Mouse (Mus musculus) mature B cell (primary cell): ENCODE results near the gene Vamp8.

Source experiments
- in situ Hi-C: fragments of 300-500 bp; cut with MboI; formaldehyde crosslinking; loops from 2 replicates; pipeline ENCODE4 v1.14.3; 2019

The Vamp8 gene

DNA sequence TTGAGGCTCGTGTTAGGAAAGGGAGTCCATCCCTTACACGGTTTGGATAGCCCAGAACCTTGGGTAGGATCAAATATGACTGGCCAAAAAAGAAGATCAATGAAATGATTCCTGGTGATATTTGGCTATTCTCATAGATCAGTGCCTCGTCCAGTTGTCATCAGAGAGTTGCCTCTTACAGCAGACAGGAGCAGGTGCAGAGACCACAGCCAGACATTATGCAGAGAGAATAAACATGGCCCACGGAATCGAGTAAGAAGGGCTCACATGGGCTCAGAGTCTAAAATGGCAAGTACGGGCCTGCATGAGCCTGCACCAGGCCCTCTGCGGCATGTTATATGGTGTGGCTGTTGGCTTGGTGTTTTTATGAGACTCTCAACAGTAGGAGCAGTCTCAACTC, 14.9 kb upstream of the Vamp8 start:
- in situ Hi-C loops, result no loop called here

DNA sequence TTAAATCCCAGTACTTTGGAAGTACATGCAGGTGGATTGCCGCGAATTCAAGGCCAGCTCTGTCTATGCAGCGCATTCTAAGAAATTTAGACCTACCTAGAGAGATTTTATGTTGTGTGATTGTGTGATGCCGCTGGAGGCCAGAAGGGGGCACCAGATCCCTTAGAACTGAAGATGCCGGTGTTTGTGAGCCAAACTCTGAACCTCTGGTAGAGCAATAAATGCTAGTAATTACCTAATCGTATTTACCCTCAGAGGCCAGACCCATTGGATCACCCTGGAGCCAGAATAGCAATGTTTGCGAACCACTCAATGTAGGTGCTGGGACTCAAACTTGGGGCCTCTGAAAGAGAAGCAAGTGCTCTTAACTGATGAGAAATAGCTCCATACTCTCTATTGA, 11.4 kb upstream of the Vamp8 start:
- in situ Hi-C loops, result no loop called here

DNA sequence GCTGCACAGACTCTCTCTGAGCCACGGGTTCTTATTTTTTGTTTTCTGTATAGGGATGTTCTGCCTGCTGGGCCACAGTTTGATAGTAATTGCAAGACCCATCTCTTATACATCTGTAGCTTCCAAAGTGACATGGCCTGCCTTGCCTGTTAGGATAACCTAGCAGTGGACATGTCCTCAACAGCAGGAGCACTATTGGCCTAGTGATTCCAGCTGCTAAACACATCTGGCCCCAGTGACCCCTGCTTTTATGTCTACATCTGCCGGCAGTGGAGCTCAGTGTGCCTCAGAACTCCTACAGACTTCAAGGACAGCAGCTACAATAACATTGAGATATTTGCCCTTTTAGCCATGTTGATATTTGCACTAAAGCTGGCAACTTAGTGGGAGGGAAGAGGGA, 9.5 kb upstream of the Vamp8 start:
- in situ Hi-C loops, result no loop called here

DNA sequence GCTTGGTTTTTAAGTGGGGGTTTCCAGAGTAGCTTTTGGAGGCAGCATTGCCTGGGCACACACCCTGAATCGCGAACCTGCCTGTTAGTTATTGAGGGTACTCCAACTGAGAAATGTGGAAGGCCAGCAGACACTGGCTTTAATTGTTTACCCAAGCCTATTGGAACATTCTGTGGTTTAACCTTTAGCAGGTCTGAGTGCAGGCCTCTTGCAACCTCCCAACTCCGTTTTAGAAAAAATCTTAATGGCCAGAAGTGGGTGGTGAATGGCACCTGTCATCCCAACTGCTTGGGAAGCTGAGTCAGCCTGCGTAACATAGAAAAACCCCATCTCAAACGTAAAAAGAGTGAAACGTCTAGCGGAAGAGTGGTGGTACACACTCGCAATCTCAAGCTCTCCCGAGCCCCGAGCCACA, 6.3 kb upstream of the Vamp8 start:
- in situ Hi-C loops, result no loop called here

DNA sequence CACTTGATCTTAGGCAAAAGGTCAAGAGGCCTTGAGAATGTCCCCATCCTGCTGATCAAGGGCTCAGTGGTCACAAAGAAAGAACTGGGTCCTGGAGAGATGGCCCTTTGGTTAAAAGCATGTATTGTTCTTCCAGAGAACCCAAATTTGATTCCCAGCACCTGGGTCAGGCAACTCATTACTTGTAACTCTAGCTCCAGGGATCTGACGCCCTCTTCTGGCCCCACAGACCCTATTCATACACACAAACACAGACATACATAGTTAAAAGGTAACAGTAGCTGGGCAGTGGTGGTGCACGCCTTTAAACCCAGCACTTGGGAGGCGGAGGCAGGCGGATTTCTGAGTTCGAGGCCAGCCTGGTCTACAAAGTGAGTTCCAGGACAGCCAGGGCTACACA, 1.8 kb upstream of the Vamp8 start:
- in situ Hi-C loops, result no loop called here

DNA sequence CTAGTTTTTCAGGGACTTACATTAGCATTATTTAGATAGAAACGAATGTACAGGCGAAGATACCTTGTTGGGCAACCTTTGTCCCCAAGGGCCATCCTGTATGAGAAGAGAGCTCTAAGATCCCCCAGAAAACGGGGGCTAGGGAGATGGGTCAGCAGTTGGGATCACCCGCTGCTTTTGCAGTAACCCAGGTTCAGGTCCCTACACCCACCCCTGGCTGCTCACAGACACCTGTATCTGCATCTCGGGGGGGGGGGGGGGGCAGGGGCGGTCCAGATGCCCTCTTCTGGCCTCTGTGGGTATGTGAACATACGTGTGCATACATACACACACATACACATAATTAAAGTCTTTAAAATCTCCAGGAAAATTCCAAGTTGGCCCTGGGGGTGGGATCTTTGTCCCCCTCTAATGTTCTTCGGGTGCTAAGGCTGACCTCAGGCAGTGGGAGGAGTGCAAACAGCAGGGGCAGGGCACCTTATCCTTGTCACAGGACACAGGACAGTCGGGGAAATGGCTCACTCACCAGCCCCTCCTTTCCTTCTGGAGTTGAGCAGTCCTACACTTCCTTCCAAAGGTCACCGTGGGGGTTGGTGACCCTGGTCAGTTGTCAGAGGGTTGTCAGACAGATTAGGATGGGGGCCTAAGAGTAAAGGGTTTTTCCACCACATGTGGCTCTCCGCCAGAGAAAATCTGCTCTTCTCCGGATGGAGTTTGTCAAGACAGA, 455 bp upstream of the Vamp8 start:
- in situ Hi-C loops, result no loop called here

DNA sequence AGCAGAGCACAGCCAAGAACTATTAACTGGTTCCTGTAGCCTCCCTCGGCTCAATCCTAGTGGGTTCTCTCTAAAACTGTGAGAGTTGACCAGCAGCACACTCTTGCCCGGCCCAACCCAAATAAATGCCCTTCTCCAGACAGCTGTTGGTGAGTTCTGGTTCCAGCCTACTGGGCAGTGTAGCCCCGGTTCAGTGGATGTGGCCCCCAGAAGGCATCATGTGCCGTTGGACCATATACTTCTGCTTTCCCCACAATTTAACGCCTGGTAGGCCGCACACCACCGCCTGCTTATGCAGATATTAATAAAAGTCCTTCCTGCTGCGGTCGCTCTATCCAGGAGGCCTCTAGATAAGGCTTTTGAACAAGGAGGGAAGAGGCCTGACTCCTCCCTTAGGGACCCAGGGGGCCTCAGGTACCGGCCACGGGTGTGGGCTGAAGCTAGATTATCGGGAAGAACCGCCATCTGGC, 997 bp downstream of the Vamp8 start:
- in situ Hi-C loops, result no loop called here

DNA sequence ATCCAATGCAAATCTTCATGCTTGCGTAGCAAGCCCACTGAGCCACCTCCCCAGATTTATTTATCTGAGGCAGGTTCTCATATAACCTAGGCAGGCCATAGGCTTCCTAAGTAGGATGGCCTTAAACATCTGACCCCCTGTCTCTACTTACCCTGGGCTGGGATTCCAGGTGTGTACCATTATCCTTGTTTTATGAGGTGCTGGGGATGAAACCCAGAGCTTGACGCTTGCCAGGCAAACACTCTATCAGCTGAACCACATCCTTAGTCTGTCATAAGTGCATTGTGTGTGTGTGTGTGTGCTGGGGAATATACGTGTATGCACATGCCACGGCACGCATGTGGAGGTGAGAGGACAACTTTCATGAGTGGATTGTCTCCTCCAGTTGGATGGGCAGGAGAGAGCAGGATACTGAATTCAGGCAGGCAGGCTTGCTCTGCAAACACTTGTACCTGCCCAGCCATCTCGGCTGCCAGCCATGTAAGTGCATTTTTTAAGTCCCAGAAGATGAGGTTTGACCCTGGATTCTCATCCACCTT, 1.6 kb downstream of the Vamp8 start:
- in situ Hi-C loops, result no loop called here

DNA sequence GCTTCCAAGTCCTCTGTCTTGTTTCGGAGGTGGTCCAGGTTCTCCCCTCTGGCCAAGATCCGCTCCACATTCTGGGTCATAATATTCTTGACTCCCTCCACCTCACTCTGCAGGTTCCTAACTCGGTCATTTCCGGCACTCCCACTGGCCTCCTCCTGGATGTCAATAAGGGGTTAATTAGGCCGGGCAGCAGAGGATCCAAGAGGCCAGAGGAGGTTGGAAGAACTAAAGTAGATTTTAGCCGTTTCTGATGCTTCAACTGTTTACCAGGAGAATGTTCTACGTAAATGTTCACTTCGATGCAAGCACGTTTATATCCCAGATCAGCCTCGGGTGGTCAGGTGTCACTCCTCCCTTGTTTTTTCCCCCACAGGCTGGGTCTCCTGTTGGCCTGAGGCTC, 2.2 kb downstream of the Vamp8 start:
- in situ Hi-C loops, result no loop called here

DNA sequence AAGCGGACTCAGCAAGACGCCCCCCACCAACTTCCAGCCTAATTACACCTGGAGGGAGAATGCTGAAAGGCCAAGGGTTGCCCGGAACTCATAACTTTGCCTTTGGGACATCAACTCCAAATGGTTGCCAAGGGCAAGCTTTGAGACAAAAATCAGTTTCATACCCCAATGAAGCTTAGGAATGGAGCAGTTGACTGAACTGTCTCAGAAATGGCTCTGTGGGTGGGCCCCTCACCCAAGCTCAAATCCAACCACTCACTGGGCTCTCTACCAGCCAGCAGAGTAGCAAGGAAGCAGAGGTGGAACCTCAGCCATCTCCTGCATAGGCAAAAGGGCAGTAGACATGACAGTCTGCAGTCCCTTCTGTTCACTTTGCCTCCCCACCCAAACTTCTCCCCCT, 2.7 kb downstream of the Vamp8 start:
- in situ Hi-C loops, result no loop called here

DNA sequence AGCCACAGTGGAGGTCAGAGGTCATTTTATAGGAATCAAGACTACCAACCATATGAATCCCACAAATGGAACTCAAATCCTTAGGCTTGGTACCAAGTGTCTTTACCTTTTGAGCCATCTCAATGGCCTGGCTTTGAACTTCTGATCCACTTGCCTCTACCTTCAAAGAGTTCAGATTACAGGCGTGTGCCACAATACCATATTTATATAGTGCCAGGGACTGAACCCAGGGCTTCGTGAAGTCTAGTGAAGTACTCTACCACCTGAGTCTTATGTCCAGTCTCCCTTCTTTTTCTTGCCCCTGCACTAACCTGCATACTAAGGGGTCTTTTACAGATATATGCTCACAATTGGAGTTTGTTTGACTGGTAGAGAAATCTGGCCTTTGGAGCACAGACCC, 3.9 kb downstream of the Vamp8 start:
- in situ Hi-C loops, result no loop called here

DNA sequence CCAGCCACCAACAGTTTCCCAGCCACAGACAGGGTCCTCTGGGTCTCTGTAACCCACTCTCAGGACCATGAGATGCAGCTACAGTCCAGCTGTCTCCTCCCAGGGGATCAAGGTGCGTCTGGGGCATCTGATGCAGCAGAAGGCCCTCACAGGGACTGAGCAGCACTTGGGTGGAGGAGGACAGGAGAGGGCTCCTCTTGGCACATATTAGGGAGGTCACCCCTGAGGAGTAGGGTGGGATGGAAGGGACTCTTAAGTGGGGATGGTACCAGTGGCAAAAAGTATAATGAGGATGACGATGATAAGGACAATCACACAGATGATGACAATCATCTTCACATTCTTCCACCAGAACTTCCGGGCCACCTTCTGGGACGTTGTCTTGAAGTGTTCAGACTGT, 5.2 kb downstream of the Vamp8 start:
- in situ Hi-C loops, result no loop called here

DNA sequence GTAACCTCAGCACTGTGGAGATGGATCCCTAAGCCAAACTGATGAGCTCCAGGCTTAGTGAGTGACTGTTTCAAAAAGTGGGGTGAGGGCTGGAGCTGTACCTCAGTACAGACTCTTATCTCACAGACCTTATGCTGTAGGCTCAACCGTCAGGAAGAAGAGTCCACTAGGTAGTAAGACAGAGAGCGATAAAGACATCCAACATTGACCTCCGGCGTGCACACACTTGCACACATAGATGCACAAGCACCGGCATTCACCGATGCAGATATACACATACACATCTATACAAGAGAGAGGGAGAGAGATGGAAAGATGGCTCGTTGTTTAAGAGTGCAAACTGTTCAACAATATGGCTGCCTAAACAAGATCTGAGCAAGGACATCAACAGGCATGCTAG, 6.6 kb downstream of the Vamp8 start:
- in situ Hi-C loops, result no loop called here

DNA sequence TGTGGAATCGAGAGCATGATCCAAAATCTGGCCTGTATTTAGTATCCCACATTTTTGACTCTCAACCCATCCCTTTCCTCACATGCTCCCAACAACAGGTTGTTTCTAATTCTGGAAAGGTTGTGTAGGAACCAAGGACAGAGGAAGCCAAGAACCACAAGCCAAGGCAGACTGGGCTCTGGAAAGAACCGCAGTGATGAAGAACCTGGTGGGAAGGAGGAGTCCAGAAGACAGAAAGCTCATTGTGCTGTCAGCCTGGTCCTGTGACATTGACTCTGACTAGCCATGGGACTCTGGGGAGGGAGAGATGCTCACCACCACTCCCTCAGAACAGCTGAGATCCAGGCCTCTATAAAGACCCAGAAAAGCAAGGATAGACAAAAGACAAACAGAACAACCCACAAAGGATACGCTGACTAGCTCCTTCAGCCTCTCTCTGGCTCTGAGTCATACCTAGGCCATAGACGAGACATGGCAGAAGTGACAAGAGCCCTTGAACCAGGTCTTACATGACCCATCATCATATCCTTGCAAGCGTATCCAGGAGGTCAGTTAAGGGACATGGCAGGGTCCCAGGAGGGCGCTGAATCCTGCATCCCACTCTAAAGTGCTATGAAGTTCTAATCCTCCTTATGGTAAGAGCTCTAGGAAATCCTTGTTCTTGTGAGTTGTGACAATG, 7.2 kb downstream of the Vamp8 start:
- in situ Hi-C loops, result no loop called here

DNA sequence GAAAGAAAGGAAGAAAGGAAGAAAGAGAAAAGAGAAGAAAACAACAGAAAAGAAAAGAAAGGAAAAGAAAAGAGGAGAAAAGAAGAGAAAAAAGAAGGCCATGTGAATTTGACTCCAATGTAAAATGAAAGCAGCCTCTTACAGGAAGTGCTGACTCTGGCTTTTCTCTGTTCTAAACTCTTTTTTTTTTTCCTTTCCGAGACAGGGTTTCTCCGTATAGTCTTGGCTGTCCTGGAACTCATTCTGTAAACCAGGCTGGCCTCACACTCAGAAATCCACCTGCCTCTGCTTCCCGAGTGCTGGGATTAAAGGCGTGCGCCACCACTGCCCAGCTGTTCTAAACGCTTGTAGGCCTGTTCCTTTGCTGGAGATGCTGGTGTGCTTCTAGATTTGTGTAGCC, 8.0 kb downstream of the Vamp8 start:
- in situ Hi-C loops, result no loop called here

DNA sequence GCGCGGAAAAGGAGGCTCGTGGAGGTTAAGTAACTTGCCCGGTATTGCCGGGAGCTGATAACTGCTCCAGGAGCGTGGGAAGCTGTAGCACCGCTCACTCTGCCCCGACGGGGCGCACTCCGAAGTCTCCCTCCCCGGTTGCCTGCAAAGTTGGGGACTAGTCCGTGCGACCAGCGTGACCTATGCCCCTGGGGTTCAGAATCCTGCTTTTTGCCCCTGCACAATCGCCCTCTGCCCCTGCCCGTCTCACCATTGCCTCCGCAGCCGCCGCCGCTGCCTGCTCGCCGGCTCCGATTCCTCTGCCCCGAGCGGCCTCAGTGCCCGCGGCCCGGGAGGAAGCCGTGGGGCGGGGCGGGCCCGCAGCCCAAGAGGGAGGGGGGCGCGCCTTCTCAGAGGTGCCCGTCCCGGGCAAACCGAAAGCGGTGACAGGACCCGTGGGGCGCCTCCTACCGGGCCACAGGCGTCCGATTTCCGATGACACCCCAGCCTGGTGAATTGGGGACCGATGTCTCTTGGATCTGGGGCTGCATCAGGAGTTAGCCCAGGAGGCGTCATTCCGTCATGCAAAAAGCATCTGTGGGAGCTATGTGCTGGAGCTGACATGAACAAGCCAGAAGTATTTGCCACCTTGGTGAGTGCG, 10.3 kb downstream of the Vamp8 start, which contains the start of gene Vamp5:
Vamp5 (minus strand) TSS at position 338 of the 640 bp plus-strand sequence.
- in situ Hi-C loops, result no loop called here

DNA sequence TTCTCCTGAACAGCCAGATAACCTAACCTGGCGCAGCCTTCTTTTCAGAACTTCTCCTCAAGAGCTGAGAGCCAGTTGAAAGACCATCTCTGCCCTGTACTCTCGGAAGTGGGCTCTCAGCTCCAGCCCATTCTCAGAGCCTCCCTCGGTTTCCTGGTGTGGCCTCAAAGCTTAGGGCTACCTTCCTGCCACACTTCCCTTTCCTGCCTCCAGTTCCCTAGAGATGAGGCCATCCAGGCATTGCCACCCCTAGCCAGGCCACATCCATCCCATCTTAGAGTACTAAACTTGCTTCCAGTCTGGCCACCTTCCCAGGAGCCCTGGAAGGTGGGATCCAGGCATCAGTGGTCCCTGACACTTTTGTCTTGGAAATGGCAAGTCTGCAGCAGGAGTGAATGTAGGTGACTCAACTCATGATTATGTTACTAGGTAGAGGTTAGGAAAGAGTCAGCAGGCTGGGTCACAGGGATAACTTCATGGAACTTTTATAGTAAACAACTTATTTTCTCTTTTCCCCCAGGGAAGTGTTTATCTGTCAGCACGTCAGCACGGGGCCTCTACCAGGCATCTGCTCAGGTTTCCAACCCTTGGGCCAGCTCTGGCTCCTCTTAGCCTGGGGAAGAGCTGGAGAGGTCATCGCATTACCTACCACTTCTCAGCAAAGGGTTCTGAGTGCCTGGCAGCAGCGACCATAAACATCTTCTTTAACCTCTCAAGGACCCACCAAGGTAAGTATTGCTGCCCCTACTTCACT, 10.9 kb downstream of the Vamp8 start:
- in situ Hi-C loops, result no loop called here

DNA sequence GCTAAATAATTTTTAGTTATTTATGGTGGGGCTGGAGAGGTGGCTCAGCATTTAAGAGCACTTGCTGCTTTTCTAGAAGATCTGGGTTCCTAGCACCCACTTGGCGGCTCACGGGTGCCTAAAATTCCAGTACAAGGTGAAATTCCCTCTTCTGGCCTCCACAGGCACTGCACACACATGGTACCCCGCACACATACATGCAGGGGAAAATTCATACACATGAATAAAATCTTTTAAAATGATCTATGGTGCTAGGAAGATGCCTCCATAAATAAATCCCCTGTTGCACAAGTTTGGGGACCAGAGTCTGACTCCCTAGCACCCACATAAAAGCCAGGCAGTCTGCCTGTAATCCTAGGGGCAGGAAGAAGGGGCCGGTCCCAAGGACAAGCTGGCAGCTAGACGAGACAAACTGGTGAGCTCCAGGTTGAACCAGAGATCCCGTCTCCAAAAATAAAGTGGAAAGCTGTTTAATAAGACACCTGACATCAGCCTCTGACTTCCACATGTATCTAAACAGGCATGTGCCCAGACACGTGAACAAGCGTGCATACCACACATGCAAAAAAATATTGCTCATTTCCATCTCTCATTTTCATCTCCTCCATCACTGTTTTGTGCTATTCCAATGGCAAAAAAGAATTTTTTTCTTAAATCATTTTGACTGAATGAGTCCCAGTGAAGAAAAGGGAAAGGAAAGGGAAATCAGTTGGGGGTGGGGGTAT, 11.8 kb downstream of the Vamp8 start:
- in situ Hi-C loops, result no loop called here

DNA sequence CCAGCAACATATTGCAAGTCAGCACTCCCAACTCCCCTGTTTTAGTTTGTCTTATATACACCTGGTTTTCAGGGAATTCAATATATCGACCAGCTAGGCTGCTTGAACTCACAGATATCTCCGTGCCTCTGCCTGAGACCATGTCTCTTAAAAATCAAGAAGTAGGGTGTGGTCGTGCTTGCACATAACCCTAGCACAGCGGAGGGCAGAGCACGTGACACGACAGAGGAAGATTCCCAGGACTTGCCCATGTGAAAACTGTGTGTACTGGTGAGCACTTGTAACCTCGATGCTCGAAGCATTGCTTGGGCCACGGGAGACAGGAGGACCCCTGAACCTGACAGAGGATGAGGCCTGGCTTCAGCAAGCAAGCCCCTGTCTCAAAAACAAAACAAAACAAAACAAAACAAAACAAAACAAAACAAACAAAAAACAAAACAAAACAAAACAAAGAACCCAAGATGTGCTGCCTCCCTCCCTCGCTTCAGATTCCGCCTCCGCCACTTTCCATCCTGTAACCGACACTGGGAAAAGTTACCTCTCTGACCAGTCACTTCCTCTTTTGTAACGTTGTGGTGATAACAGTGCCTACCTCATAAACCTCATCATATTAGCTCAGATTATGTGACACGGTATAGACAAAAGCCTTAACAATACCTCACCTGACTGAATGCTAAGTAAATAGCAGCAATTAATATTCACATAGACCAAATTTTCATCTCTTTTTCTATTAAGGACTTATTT, 15.5 kb downstream of the Vamp8 start:
- in situ Hi-C loops, result no loop called here

DNA sequence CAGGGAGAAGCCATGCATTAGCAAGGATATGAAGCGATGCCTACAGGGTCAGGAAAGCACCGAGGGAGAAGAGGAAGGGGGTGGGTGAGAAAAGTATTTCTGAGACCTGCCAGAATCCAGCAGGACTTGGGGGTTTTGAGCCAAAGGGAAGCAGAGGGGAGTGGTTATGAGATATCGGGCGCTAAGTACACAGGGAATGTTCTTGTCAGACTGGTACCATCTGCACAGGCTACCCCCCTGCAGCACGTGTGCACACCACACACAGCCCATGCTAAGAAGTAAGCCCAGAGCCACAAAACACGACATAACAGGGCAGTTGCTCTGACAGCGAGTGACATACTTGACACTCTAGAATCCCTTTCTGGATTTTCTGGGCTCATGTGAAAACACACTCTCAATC, 16.3 kb downstream of the Vamp8 start:
- in situ Hi-C loops, result no loop called here

DNA sequence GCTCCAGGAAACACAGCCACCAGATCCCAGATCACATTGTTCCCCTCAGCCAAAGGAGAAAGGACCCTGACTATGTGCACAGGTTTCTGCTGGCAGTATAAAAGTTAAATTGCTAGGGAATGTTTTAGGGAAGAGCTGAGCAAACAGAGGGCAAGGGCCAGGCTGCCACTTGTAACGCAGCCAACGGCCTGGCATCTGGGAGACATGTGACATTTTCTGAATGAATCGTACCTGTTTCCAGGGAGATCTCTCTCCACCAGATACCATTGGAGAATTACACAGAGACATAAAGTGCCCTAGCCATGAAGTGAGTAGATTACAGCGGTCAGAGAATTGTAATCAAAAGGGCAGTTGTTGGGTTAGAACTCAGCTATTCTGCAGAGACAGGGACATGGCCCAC, 17.3 kb downstream of the Vamp8 start:
- in situ Hi-C loops, result no loop called here
